Mouse (Mus musculus) embryonic facial prominence, embryonic 11.5 days (tissue): ENCODE data around the gene Pafah2. TPM values are rescaled to one million over a fixed set of nuclear protein-coding genes. Genes with fewer than 3 reads are reported as not detected.

Experiments used
- ATAC-seq: fragments of 200-750 bp; cut with Nextera tagmentation; replicated peaks from 2 replicates; pipeline ENCODE4 v1.8.0; 2017; ENCODE audit warnings: low read depth; ENCODE audit not compliant: insufficient number of reproducible peaks, low FRiP score, low TSS enrichment
- DNase-seq: peaks from one replicate; pipeline ENCODE4 v3.0.0-alpha.2; 2015; ENCODE audit warnings: low spot score
- H3K27ac ChIP-seq: fragments of 300-500 bp; sonication (generic); replicated peaks from 2 replicates; pipeline ENCODE4 v1.5.1; 2014; ENCODE audit warnings: mild to moderate bottlenecking, low read depth, low read length, control low read depth
- H3K27me3 ChIP-seq: fragments of 300-500 bp; sonication (generic); 2 replicates; pipeline ENCODE4 v1.6.1; 2014; ENCODE audit warnings: mild to moderate bottlenecking, low read length, moderate library complexity, mixed read lengths; ENCODE audit not compliant: control insufficient read depth, insufficient read depth
- H3K36me3 ChIP-seq: fragments of 300-500 bp; sonication (generic); replicated peaks from 2 replicates; pipeline ENCODE4 v1.6.1; 2014; ENCODE audit warnings: low read depth, mild to moderate bottlenecking, low read length, moderate library complexity, mixed read lengths; ENCODE audit not compliant: control insufficient read depth, insufficient read depth
- H3K4me1 ChIP-seq: fragments of 300-500 bp; sonication (generic); 2 replicates; pipeline ENCODE4 v1.6.1; 2014; ENCODE audit warnings: low read length, mixed read lengths; ENCODE audit not compliant: control insufficient read depth, insufficient read depth
- H3K4me2 ChIP-seq: fragments of 300-500 bp; sonication (generic); 2 replicates; pipeline ENCODE4 v1.6.1; 2014; ENCODE audit warnings: low read depth, mild to moderate bottlenecking, control low read depth, low read length, moderate library complexity
- H3K4me3 ChIP-seq: fragments of 300-500 bp; sonication (generic); 2 replicates; pipeline ENCODE4 v1.5.1; 2014; ENCODE audit warnings: low read depth, low read length, control low read depth
- H3K9ac ChIP-seq: fragments of 300-500 bp; sonication (generic); replicated peaks from 2 replicates; pipeline ENCODE4 v1.6.1; 2014; ENCODE audit warnings: mild to moderate bottlenecking, control low read depth, low read length
- H3K9me3 ChIP-seq: fragments of 300-500 bp; sonication (generic); replicated peaks from 2 replicates; pipeline ENCODE4 v1.6.1; 2016; ENCODE audit warnings: mild to moderate bottlenecking, low read length, inconsistent platforms, mixed read lengths; ENCODE audit not compliant: control insufficient read depth
- WGBS: fragments of 180-500 bp; shearing (Covaris S2); extraction: QIAGEN DNeasy Blood & Tissue Kit; methylation state at CpG from one replicate; pipeline ENCODE4 v1.1.7; 2014; 5-methylcytosine and 5-hydroxymethylcytosine counted together
- polyA plus RNA-seq: library from polyadenylated mRNA; unstranded; fragments of >200 nt; fragmentation: Nextera tagmentation; extraction: Ambion mirVana; gene quantifications from 2 replicates; pipeline ENCODE4 v1.2.1, GENCODE M21; 2014

Gene Pafah2
- polyA plus RNA-seq, 1 experiment from 2014 or later, result 9.4 TPM

DNA sequence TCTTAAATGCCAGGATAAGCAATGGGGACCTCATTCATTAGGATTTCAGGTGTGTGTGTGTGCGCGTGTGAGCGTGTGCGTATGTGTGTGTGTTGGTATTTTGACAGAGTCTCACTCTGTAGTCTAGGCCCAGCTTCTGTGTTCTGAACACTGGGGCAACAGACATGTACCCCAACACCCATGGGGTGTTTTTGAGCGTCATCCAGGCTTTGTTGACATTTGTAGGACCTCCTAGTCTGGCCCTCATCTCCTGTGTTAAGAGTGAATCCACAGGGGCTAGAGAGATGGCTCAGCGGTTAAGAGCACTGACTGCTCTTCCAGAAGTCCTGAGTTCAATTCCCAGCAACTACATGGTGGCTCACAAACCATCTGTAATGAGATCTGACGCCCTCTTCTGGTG lies 978 bp upstream of the Pafah2 start:
- no peaks in the 10 kb centered on the region for H3K27me3 ChIP-seq
- no peaks in the 10 kb centered on the region for H3K36me3 ChIP-seq
- H3K27ac ChIP-seq, result no peak overlapping the region
- H3K4me2 ChIP-seq, result no peak overlapping the region
- no peaks in the 10 kb centered on the region for H3K4me1 ChIP-seq
- ATAC-seq, result no peak
- H3K9me3 ChIP-seq, result no peaks in the 10 kb centered on the region
- H3K4me3 ChIP-seq, result no peak overlapping the region
- H3K9ac ChIP-seq, result no peak overlapping the region
- 92% methylated on average over 7 of the region's 7 CpGs for WGBS
- no peak for DNase-seq

GRCm38 (mm10) chr4:134397121-134397520 lies 1.0 kb downstream of the Pafah2 start:
- WGBS, result 32% methylated on average over 7 of the region's 7 CpGs
- 0 out of 2 replicates have a peak overlapping the region, but pooled peaks have one; percentile 14 for H3K4me3 ChIP-seq
- no peaks in the 10 kb centered on the region for H3K4me1 ChIP-seq

DNA sequence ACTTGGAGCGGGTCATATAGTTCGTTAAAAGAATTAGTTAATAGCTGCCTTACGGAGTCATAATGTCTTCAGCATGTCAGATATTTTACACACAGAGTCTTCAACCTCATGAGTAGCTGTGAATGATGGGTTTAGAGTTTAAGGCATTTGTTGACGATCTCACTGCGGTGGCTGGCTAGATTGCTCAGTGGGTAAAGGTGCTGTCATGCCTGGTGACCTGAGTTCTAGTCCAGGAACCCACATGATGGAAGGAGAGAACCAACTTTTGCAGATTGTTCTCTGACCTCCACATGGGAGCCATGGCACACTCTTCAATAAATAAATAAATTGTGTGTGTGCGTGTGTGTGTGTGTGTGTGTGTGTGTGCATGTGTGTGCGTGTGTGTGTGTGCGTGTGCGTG lies 1.6 kb downstream of the Pafah2 start:
- ATAC-seq, result no peak

More at GRCm38 (mm10) chr4:134397121-134397520, 1.0 kb downstream of the Pafah2 start:
- Histone ChIP-seq H3K9me3 (no peaks in the 10 kb centered on the region), H3K4me2 (peak overlapping the region; percentile 11; the same call in 1 of the 2 replicates), H3K9ac (0 out of 2 replicates have a peak overlapping the region, but pooled peaks have one; percentile 14), H3K27ac (no peak overlapping the region), H3K36me3 (no peaks in the 10 kb centered on the region), H3K27me3 (no peaks in the 10 kb centered on the region)
- DNase-seq (no peak), ATAC-seq (no peak)

DNA sequence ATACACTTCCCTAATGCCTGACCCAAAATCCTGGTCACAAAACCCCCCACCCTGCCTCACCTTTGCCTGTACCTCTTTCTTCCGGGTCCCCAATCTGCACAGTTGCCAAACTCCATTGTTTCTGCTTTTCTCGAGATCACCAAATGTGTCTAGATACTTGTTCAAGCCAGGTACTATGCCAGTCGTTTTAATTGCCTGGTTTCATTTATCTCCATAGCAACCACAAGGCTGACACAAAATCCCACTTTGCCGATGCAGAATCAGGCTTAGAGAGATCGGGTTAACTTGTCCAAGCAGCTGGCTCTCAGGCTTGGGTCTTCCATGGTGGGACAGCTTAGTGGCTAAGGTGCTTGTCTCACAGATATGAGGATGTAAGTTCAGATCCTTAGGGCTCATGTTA lies 4.1 kb downstream of the Pafah2 start:
- H3K9me3 ChIP-seq, result no peaks in the 10 kb centered on the region
- H3K4me2 ChIP-seq, result no peak overlapping the region
- H3K4me1 ChIP-seq, result no peaks in the 10 kb centered on the region
- no peak overlapping the region for H3K9ac ChIP-seq
- H3K4me3 ChIP-seq, result no peak overlapping the region
- no peaks in the 10 kb centered on the region for H3K27me3 ChIP-seq
- 36% methylated on average over 5 of the region's 5 CpGs for whole genome bisulfite sequencing
- no peaks in the 10 kb centered on the region for H3K36me3 ChIP-seq
- H3K27ac ChIP-seq, result no peak overlapping the region
- no peak for ATAC-seq
- no peak for DNase-seq

More for the DNA sequence above, 1.6 kb downstream of the Pafah2 start:
- Histone ChIP-seq H3K4me2 (no peak overlapping the region), H3K27me3 (no peaks in the 10 kb centered on the region), H3K9me3 (no peaks in the 10 kb centered on the region), H3K4me3 (no peak overlapping the region), H3K27ac (no peak overlapping the region), H3K36me3 (no peaks in the 10 kb centered on the region), H3K4me1 (no peaks in the 10 kb centered on the region), H3K9ac (no peak overlapping the region)
- no peak for DNase-seq
- 89% methylated on average over 9 of the region's 9 CpGs for WGBS

DNA sequence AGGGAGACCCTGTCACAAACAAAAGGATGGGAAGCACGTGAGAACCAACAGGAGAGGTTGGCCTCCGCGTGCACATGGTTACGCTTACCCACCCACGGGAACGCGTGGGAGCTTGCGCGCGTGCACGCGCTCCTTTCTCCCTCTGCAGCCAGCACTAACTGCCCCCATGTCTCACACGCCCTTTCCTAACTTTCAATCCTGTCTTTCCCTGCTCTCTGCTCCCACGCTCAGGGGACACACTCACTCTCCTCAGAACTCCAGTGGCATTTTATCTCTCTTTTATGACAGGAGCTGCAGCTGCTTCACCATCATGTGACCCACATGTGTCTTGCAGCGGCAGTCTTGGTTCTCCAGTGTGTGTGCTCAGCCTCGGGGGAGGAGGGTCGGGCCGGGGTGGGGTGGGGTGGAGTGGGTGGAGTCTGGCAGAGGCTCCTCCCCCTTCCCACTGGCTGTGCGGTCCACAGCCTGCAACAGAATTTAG lies 5.1 kb downstream of the Pafah2 start:
- Histone ChIP-seq H3K4me3 (peak overlapping the region; percentile 30), H3K36me3 (no peaks in the 10 kb centered on the region), H3K27me3 (no peaks in the 10 kb centered on the region), H3K27ac (no peak overlapping the region), H3K4me1 (no peaks in the 10 kb centered on the region), H3K4me2 (peak overlapping the region; percentile 68), H3K9ac (peak overlapping the region; percentile 7; the same call in 1 of the 2 replicates), H3K9me3 (no peaks in the 10 kb centered on the region)
- WGBS, result 5% methylated on average over 19 of the region's 19 CpGs
- ATAC-seq, result 0 out of 2 replicates have a peak, but pooled peaks have one; percentile 58
- DNase-seq, result peak; percentile 72

- DNase-seq (no peak), ATAC-seq (no peak)
- Histone ChIP-seq H3K9me3 (no peaks in the 10 kb centered on the region), H3K4me3 (no peak overlapping the region), H3K27me3 (no peaks in the 10 kb centered on the region), H3K4me2 (no peak overlapping the region; the same call in 1 of the 2 replicates), H3K27ac (no peak overlapping the region), H3K9ac (no peak overlapping the region; the same call in 1 of the 2 replicates), H3K36me3 (no peaks in the 10 kb centered on the region), H3K4me1 (no peaks in the 10 kb centered on the region)
- 68% methylated on average over 16 of the region's 16 CpGs for WGBS
These were observed 5.9 kb downstream of the Pafah2 start for GRCm38 (mm10) chr4:134401856-134402570.

DNA sequence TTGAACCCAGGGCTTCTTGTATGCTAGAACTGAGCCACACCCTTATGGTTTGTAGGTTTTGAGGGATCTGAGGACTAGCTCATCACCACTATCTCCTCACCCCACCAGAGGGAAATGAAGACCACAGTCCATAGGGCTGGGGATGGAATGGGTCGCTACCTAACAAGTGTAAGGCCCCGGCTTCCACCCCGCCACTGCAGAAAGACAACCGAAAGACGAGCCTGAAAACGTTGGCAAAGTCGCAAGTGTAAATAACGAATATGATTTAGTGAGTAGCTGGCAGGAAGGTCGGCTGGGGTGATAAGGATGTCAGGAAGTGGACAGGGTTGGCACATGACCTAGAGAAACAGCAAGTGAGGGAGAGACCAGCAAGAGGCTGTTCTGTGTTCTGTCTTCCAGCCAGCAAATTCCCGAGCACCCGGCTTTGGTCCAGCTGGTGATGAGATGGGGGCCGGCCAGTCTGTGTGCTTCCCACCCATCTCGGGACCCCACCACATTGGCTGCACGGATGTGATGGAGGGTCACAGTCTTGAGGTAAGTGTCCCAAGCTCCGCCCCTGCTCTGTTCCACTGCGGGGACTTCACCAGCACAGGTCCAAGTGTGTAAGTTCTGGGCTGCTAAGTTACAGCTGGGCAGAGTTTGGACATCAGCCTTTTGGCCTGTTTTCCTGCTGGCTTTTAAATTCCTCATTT lies 6.6 kb downstream of the Pafah2 start:
- Histone ChIP-seq H3K9me3 (no peaks in the 10 kb centered on the region), H3K4me3 (no peak overlapping the region), H3K4me2 (no peak overlapping the region), H3K9ac (no peak overlapping the region), H3K36me3 (no peaks in the 10 kb centered on the region), H3K27me3 (no peaks in the 10 kb centered on the region), H3K27ac (no peak overlapping the region), H3K4me1 (no peaks in the 10 kb centered on the region)
- WGBS, result 82% methylated on average over 16 of the region's 16 CpGs
- ATAC-seq, result no peak
- DNase-seq, result no peak

- WGBS, result 66% methylated on average over 7 of the region's 7 CpGs
- ATAC-seq, result no peak
- Histone ChIP-seq H3K4me2 (no peak overlapping the region), H3K4me3 (no peak overlapping the region), H3K27me3 (no peaks in the 10 kb centered on the region), H3K27ac (no peak overlapping the region), H3K36me3 (no peaks in the 10 kb centered on the region), H3K9ac (no peak overlapping the region), H3K9me3 (no peaks in the 10 kb centered on the region), H3K4me1 (no peaks in the 10 kb centered on the region)
- no peak for DNase-seq
These were observed 7.6 kb downstream of the Pafah2 start for GRCm38 (mm10) chr4:134403721-134404120.
